Mouse (Mus musculus) embryonic facial prominence, embryonic 12.5 days (tissue): ENCODE measurements around the gene Esrrg. TPM values are rescaled to one million over a fixed set of nuclear protein-coding genes. Genes with fewer than 3 reads are reported as not detected.

Experiments used
- ATAC-seq: fragments of 200-750 bp; cut with Nextera tagmentation; 2 replicates; pipeline ENCODE4 v1.8.0; 2017; ENCODE audit not compliant: insufficient number of reproducible peaks, insufficient read depth, low FRiP score, low TSS enrichment
- H3K27ac ChIP-seq: fragments of 300-500 bp; sonication (generic); 2 replicates; pipeline ENCODE4 v1.5.1; 2016; ENCODE audit warnings: mild to moderate bottlenecking
- H3K27me3 ChIP-seq: fragments of 300-500 bp; sonication (generic); 2 replicates; pipeline ENCODE4 v1.6.1; 2016; ENCODE audit warnings: mild to moderate bottlenecking, moderate library complexity
- H3K36me3 ChIP-seq: fragments of 300-500 bp; sonication (generic); 2 replicates; pipeline ENCODE4 v1.6.1; 2016; ENCODE audit warnings: mild to moderate bottlenecking
- H3K4me1 ChIP-seq: fragments of 300-500 bp; sonication (generic); 2 replicates; pipeline ENCODE4 v1.6.1; 2016
- H3K4me2 ChIP-seq: fragments of 300-500 bp; sonication (generic); replicated peaks from 2 replicates; pipeline ENCODE4 v1.6.1; 2016; ENCODE audit warnings: mild to moderate bottlenecking, moderate library complexity
- H3K4me3 ChIP-seq: fragments of 300-500 bp; sonication (generic); 2 replicates; pipeline ENCODE4 v1.5.1; 2016; ENCODE audit warnings: mild to moderate bottlenecking
- H3K9ac ChIP-seq: fragments of 300-500 bp; sonication (generic); 2 replicates; pipeline ENCODE4 v1.6.1; 2016; ENCODE audit warnings: mild to moderate bottlenecking, moderate library complexity
- H3K9me3 ChIP-seq: fragments of 300-500 bp; sonication (generic); 2 replicates; pipeline ENCODE4 v1.6.1; 2016; ENCODE audit warnings: mild to moderate bottlenecking, moderate library complexity
- WGBS: fragments of 180-500 bp; shearing (Covaris S2); methylation state at CpG from one replicate; pipeline ENCODE4 v1.1.7; 2016; 5-methylcytosine and 5-hydroxymethylcytosine counted together
- polyA plus RNA-seq: library from polyadenylated mRNA; unstranded; fragments of >200 nt; fragmentation: Nextera tagmentation; extraction: Ambion mirVana; gene quantifications from 2 replicates; pipeline ENCODE4 v1.2.1, GENCODE M21; 2016

The Esrrg gene
- polyA plus RNA-seq, 1 experiment from 2014 or later, result 2.1 TPM

- Histone ChIP-seq H3K4me2 (peak overlapping the region; percentile 85), H3K9me3 (no peaks in the 10 kb centered on the region), H3K27me3 (peaks cover 74% of the 10 kb centered on the region), H3K9ac (peak overlapping the region; percentile 45; the same call in 1 of the 2 replicates), H3K36me3 (no peaks in the 10 kb centered on the region), H3K27ac (no peak overlapping the region), H3K4me1 (peaks cover 48% of the 10 kb centered on the region; the same call in 1 of the 2 replicates), H3K4me3 (peak overlapping the region; percentile 42)
- ATAC-seq, result no peak
- WGBS, result under 1% methylated on average over 72 of the region's 72 CpGs
These were observed 646 bp downstream of the Esrrg start for GRCm38 (mm10) chr1:187609021-187609852.

DNA sequence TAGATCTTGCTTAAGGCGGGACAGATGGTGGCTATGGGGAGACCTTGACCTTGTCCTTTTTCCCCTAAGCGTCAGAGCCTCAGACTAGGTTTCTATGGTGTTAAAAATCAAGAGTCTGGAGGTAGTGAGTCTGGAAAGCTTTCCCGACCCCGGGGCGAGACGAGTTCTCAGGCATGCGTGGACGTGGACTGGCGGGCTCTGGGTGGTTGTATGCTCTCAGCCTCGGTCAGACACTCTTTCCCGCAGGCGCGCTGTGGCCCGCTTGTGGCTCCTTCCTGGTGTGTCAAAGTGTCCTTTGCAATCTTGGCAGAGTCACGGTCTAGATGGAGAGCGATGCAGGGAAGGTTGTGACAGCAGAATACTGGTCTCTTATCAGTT, 1.3 kb downstream of the Esrrg start:
- Histone ChIP-seq H3K27me3 (peaks cover 68% of the 10 kb centered on the region), H3K27ac (no peak overlapping the region), H3K9ac (no peak overlapping the region), H3K4me3 (peak overlapping the region; percentile 42), H3K9me3 (no peaks in the 10 kb centered on the region), H3K36me3 (no peaks in the 10 kb centered on the region), H3K4me2 (peak overlapping the region; percentile 85), H3K4me1 (peaks cover 43% of the 10 kb centered on the region; the same call in 1 of the 2 replicates)
- 2% methylated on average over 16 of the region's 16 CpGs for WGBS
- ATAC-seq, result no peak

DNA sequence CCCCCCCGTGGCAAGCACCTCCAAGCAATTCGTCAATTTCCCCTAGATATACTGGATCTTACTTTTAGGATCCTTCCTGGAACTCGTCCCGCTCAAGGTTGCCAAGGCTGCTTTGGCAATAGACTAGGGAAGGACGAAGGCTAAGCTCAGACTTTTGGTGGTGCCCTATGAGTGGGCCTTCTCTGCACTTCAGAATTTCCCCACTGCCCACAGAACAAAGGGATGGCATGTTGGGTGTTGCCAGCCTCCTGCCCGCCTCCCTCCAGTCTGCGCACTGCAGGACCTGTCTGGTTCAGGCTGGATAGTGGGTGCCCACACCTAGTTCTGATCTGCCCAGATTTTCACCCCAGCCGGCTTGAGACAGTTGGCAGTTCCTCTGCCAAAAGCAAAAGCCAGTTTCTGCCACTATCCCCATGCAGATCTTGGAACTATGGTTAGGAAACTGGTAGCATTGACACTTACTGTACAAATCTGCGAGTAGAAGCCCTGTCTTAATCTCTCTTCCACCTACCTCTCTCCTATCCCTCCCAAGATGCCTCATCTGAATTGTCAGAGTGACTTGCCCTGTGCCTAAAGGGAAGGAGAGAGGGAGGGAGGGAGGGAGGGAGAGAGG, 1.9 kb downstream of the Esrrg start:
- H3K4me2 ChIP-seq, result peak overlapping the region; percentile 85; the same call in 1 of the 2 replicates
- no peak overlapping the region for H3K4me3 ChIP-seq
- no peaks in the 10 kb centered on the region for H3K36me3 ChIP-seq
- WGBS, result 32% methylated on average over 9 of the region's 9 CpGs
- H3K9ac ChIP-seq, result no peak overlapping the region
- ATAC-seq, result no peak
- H3K27ac ChIP-seq, result no peak overlapping the region
- H3K4me1 ChIP-seq, result peaks cover 37% of the 10 kb centered on the region; the same call in 1 of the 2 replicates
- peaks cover 63% of the 10 kb centered on the region for H3K27me3 ChIP-seq
- H3K9me3 ChIP-seq, result no peaks in the 10 kb centered on the region

DNA sequence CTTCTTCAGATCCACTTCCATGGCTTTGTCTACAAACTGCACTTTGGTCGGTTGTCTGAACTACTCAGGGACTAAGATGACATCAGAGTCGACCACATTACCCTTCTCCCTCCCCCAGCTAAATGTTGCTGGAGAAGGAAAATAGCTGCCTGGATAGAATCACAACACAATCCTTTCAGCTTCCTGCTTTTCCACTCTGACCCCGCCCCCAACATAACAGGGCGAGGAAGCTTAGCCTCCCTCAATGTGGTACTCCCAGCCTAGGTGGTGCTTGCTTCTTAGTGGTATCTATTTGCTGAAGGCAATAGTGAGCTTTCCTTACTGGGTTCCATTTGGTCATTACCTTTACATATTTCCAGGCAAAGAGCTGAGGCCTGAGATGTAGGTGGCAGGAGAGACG, 3.3 kb downstream of the Esrrg start:
- Histone ChIP-seq H3K4me3 (no peak overlapping the region), H3K27ac (no peak overlapping the region), H3K9me3 (no peaks in the 10 kb centered on the region), H3K9ac (no peak overlapping the region), H3K4me2 (no peak overlapping the region), H3K36me3 (no peaks in the 10 kb centered on the region), H3K27me3 (peaks cover 48% of the 10 kb centered on the region), H3K4me1 (peaks cover 32% of the 10 kb centered on the region; the same call in 1 of the 2 replicates)
- no peak for ATAC-seq
- 22% methylated on average over 5 of the region's 5 CpGs for WGBS

GRCm38 (mm10) chr1:187613277-187613676, 4.7 kb downstream of the Esrrg start:
- Histone ChIP-seq H3K9ac (no peak overlapping the region), H3K36me3 (no peaks in the 10 kb centered on the region), H3K27me3 (peaks cover 36% of the 10 kb centered on the region), H3K9me3 (no peaks in the 10 kb centered on the region), H3K4me3 (no peak overlapping the region), H3K4me2 (no peak overlapping the region), H3K4me1 (peaks cover 23% of the 10 kb centered on the region; the same call in 1 of the 2 replicates), H3K27ac (no peak overlapping the region)
- WGBS, result 44% methylated on average over 3 of the region's 3 CpGs
- ATAC-seq, result no peak

DNA sequence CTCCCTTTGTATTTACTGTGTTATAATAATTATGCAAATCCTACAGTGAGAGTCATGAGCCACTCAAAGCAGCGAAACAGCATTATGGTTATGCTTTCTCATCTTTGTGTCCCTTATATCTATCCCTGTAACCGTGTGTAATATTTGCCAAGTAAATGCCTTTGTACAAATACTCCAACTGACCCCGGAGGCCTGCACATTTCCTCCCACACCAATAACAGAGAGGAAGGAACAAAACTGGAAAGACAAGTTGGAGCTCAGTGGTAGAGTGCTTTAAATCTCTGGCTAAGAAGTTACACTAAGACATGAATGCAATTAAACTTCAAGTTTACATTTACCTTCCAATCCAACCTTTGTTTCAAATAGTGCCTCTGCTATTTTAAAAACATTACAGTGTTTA, 15.4 kb downstream of the Esrrg start:
- ATAC-seq, result no peak
- WGBS, result 77% methylated on average over 3 of the region's 3 CpGs

GRCm38 (mm10) chr1:187630361-187630760, 21.8 kb downstream of the Esrrg start:
- no peaks in the 10 kb centered on the region for H3K4me1 ChIP-seq
- WGBS, result 79% methylated on average over 8 of the region's 8 CpGs
- no peak for ATAC-seq
- H3K4me2 ChIP-seq, result no peak overlapping the region
- no peak overlapping the region for H3K27ac ChIP-seq
- H3K27me3 ChIP-seq, result no peaks in the 10 kb centered on the region
- no peaks in the 10 kb centered on the region for H3K36me3 ChIP-seq
- H3K9ac ChIP-seq, result no peak overlapping the region
- H3K4me3 ChIP-seq, result no peak overlapping the region
- H3K9me3 ChIP-seq, result no peaks in the 10 kb centered on the region

More for the DNA sequence above, 15.4 kb downstream of the Esrrg start:
- H3K4me3 ChIP-seq, result no peak overlapping the region
- H3K9me3 ChIP-seq, result no peaks in the 10 kb centered on the region
- no peaks in the 10 kb centered on the region for H3K4me1 ChIP-seq
- no peaks in the 10 kb centered on the region for H3K36me3 ChIP-seq
- H3K27ac ChIP-seq, result no peak overlapping the region
- no peak overlapping the region for H3K4me2 ChIP-seq
- H3K27me3 ChIP-seq, result no peaks in the 10 kb centered on the region
- H3K9ac ChIP-seq, result no peak overlapping the region

DNA sequence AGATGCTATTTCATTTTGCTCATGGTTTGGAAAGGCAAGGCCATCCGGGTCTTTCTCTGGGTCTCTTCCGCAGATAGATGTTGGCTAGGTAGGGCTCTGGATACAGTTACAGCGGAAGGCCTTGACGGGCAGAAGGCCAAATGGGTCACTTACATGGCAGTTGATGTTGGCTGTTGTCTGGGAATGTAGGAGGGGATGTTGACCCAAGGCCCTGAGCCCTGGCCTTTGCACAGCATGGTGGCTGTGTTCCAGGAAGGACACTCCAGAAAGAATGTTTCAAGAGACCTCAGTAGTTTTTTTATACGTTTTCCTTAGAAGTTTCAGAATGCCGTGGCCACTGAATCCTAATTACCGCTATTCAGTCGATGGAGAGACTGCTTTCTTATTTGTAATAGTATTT, 22.9 kb downstream of the Esrrg start:
- H3K4me2 ChIP-seq, result no peak overlapping the region
- no peaks in the 10 kb centered on the region for H3K27me3 ChIP-seq
- no peaks in the 10 kb centered on the region for H3K36me3 ChIP-seq
- no peak overlapping the region for H3K27ac ChIP-seq
- WGBS, result 80% methylated on average over 8 of the region's 8 CpGs
- no peaks in the 10 kb centered on the region for H3K4me1 ChIP-seq
- ATAC-seq, result no peak
- H3K9ac ChIP-seq, result no peak overlapping the region
- no peak overlapping the region for H3K4me3 ChIP-seq
- H3K9me3 ChIP-seq, result no peaks in the 10 kb centered on the region

- no peak for ATAC-seq
- no peaks in the 10 kb centered on the region for H3K9me3 ChIP-seq
- no peaks in the 10 kb centered on the region for H3K36me3 ChIP-seq
- H3K4me1 ChIP-seq, result no peaks in the 10 kb centered on the region
- no peak overlapping the region for H3K4me2 ChIP-seq
- 55% methylated on average over 8 of the region's 8 CpGs for WGBS
- no peaks in the 10 kb centered on the region for H3K27me3 ChIP-seq
- H3K9ac ChIP-seq, result no peak overlapping the region
- H3K4me3 ChIP-seq, result no peak overlapping the region
- no peak overlapping the region for H3K27ac ChIP-seq
These were observed 36.7 kb downstream of the Esrrg start for GRCm38 (mm10) chr1:187645258-187645657.

GRCm38 (mm10) chr1:187648551-187648950, 40.0 kb downstream of the Esrrg start:
- Histone ChIP-seq H3K9me3 (no peaks in the 10 kb centered on the region), H3K9ac (no peak overlapping the region), H3K4me3 (no peak overlapping the region), H3K4me2 (no peak overlapping the region), H3K27ac (no peak overlapping the region), H3K4me1 (peaks cover 7% of the 10 kb centered on the region; the same call in 1 of the 2 replicates), H3K36me3 (no peaks in the 10 kb centered on the region), H3K27me3 (no peaks in the 10 kb centered on the region)
- WGBS, result 90% methylated on average over 8 of the region's 8 CpGs
- no peak for ATAC-seq

- H3K27ac ChIP-seq, result no peak overlapping the region
- H3K4me1 ChIP-seq, result peaks cover 7% of the 10 kb centered on the region; the same call in 1 of the 2 replicates
- H3K9me3 ChIP-seq, result no peaks in the 10 kb centered on the region
- no peak overlapping the region for H3K9ac ChIP-seq
- no peak overlapping the region for H3K4me3 ChIP-seq
- WGBS, result 58% methylated on average over 5 of the region's 5 CpGs
- no peaks in the 10 kb centered on the region for H3K36me3 ChIP-seq
- no peak overlapping the region for H3K4me2 ChIP-seq
- H3K27me3 ChIP-seq, result no peaks in the 10 kb centered on the region
- no peak for ATAC-seq
These were observed 41.3 kb downstream of the Esrrg start for GRCm38 (mm10) chr1:187649871-187650270.
